Mouse (Mus musculus) G1E (cell line): ENCODE data around the gene Psen1.

Experiments used
- CTCF ChIP-seq: IDR thresholded peaks from 2 replicates; pipeline ENCODE4 v1.5.1; 2012; ENCODE audit warnings: low read depth, low read length, inconsistent platforms, mixed read lengths
- GATA1 ChIP-seq: IDR thresholded peaks from 2 replicates; pipeline ENCODE4 v1.6.1; 2012; ENCODE audit warnings: borderline replicate concordance, low read length, inconsistent platforms, mixed read lengths
- POLR2AphosphoS5 ChIP-seq: IDR thresholded peaks from 2 replicates; pipeline ENCODE4 v1.6.1; 2012; ENCODE audit warnings: low read depth, low read length, inconsistent platforms; ENCODE audit not compliant: insufficient replicate concordance

- TF ChIP-seq CTCF, result no peak
- no peak for TF ChIP-seq GATA1
- TF ChIP-seq POLR2AphosphoS5, result no peak
Measured at GRCm38 (mm10) chr12:83742834-83743233, 54.9 kb downstream of the Psen1 start.
